Mouse (Mus musculus): ENCODE results near the gene Cdc6. TPM values are rescaled to one million over a fixed set of nuclear protein-coding genes. Genes with fewer than 3 reads are reported as not detected.

The Cdc6 gene
- total RNA-seq, 2 experiments from 2014 or later, result 43.5 to 47.8 TPM

DNA sequence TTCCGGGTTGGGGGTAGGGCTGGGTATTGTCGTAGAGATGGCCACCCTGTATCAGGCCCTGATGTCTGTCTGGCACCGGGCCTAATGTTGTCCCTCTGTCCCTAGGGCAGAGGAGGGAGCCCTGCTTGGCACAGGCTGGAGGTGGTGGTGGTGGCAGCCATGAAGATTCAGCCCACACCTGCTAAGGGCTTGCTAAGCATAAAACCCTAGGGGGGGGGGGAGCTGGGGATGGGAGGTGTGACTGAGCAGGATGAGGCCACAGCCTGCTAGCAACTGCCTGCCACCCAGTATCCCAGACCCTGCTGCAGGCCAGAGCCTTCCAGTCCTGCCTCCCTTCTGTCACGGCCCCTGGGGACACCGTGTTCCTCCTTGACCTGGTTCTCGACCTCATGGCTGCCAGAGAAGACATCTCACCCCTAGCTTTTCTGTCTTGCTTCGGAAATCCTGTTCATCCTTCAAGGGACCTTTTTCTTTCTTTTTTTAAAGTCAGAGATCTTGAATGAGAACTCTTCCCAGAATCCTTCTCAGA lies 48.2 kb downstream of the Cdc6 start:
- ATAC-seq (replicated peaks; ENCODE audit: poor library complexity, severe bottlenecking), result no peak

GRCm38 (mm10) chr11:98956340-98956739 lies 48.7 kb downstream of the Cdc6 start:
- ATAC-seq (replicated peaks; ENCODE audit: poor library complexity, severe bottlenecking), result no peak

- peak; percentile 66 for ATAC-seq (replicated peaks; ENCODE audit: poor library complexity, severe bottlenecking)
Observed at GRCm38 (mm10) chr11:98959437-98960312, 52.1 kb downstream of the Cdc6 start.

- ATAC-seq (replicated peaks; ENCODE audit: poor library complexity, severe bottlenecking), result peak; percentile 17
Observed at GRCm38 (mm10) chr11:98960313-98960906, 52.8 kb downstream of the Cdc6 start.

GRCm38 (mm10) chr11:98961051-98961592 lies 53.5 kb downstream of the Cdc6 start:
- no peak for ATAC-seq (replicated peaks; ENCODE audit: poor library complexity, severe bottlenecking)

- no peak for ATAC-seq (replicated peaks; ENCODE audit: poor library complexity, severe bottlenecking)
Observed at GRCm38 (mm10) chr11:98961766-98962165, 54.2 kb downstream of the Cdc6 start.

GRCm38 (mm10) chr11:98962421-98963095 lies 55.0 kb downstream of the Cdc6 start:
- no peak for ATAC-seq (replicated peaks; ENCODE audit: poor library complexity, severe bottlenecking)

DNA sequence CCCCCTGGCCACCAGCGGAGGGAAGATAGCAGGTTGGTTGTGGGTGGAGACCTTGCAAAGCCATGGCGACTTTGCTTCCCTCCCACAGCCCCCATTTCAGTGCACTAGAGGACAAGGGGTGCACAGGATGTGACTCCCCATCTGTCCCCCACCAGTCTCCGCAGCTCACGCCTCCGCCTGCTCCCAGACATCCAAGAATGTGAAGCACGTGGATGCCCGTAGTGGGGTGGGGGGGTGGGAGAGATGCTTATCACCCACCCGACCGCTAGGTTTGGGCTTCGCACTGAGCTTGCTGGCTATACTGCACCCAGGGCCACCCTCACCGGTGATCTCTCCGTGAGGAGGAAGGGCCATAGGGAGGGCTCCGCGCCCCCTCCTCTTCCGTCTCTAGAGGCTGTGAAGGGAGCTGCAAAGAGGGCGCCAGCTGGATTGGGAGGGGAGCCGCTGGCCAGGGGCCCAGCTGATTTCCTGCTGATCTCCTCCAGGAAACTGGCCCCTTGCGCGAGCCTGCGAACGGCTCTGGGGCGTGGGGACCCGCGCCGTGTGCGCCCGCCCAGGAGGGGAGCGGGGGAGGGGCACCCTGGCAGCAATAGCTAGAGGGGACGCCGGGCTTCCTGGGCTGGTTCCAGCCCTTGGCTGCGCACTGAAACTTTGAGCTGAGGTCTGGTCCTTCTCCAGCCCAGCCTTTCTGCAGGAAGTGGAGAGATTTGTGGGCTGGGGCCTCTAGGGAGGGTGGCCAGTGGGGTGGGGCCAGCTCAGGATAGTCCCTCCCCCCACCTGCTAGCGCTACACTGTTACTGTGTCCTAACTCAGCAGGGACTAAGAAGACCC lies 55.8 kb downstream of the Cdc6 start:
- ATAC-seq (replicated peaks; ENCODE audit: poor library complexity, severe bottlenecking), result peak; percentile 54

GRCm38 (mm10) chr11:98964201-98964615 lies 56.6 kb downstream of the Cdc6 start:
- no peak for ATAC-seq (replicated peaks; ENCODE audit: poor library complexity, severe bottlenecking)

- no peak for ATAC-seq (replicated peaks; ENCODE audit: poor library complexity, severe bottlenecking)
Observed at GRCm38 (mm10) chr11:98964616-98965415, 57.2 kb downstream of the Cdc6 start.

DNA sequence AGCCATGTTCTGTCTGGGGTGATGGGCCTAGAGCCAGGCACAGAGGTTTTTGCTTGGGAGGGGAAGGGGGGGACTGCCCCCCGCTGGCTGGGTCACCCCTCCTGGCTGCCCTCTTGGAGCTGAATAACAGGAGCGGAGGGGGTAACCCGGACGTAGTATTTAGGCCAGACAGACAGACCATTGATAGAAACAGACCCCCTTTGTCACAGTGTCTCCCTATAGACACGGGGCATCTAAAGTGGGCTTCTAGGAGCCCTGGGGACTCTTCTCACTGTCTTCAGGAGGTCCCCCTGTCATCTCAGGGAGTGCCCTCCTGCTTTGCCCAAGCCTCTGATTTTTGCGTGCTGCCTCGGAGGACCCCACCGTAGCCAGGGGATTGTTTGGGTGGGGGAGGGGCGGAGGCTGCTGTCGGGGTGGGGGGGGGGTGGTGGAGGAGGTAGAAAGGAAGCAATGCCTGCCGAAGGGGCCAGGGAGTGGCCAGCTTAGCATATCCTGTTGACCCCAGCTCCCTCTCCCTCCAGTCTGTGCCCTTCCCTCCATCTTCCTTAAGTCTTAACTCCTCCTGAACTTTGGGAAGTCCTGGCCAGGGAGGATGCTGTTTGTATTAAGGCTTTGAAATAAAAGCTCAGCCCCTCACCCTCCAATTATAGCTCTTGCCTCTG lies 57.9 kb downstream of the Cdc6 start:
- ATAC-seq (replicated peaks; ENCODE audit: poor library complexity, severe bottlenecking), result no peak

GRCm38 (mm10) chr11:98966499-98967141 lies 59.0 kb downstream of the Cdc6 start:
- no peak for ATAC-seq (replicated peaks; ENCODE audit: poor library complexity, severe bottlenecking)

- ATAC-seq (replicated peaks; ENCODE audit: poor library complexity, severe bottlenecking), result no peak
Observed at GRCm38 (mm10) chr11:98968079-98968478, 60.5 kb downstream of the Cdc6 start.

DNA sequence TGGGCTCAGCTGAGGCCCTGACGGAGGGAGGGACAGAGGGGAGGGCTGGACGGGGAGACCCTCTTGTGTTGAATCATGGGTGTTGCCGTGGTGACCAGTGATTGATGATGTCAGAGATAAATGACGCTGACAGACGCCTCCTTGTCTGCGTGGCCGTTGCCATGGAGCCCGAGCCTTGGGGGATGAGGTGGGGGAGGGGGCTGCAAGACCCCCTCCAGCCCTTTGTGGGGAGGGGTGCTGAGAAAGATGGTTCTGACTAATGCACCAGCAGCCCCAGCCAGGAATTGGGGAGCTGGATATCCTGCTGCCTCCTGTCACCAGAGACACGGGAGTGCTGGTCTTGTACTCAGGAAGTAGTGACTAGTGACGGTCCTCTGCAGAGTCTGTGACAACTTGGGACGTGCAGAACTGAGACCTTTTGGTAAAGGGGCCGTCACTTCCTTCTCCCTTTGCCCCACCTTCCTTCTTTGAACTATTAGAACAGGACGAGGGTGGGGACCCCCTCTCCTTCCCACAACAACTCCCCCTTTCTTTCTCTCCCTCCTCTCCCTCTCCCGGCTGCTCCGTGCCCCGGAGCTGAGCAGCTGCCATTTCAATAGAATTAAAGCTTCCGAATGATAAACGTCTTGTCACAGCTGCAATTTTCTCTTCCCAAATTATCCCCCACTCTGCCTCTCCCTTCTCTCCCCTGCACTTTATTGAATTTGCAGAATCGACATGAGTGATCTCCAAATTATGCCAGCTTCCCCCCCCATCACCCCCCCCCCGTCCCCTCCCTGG lies 61.3 kb downstream of the Cdc6 start:
- ATAC-seq (replicated peaks; ENCODE audit: poor library complexity, severe bottlenecking), result peak; percentile 65

- no peak for ATAC-seq (replicated peaks; ENCODE audit: poor library complexity, severe bottlenecking)
Observed at GRCm38 (mm10) chr11:98969496-98969927, 61.9 kb downstream of the Cdc6 start.

- ATAC-seq (replicated peaks; ENCODE audit: poor library complexity, severe bottlenecking), result no peak
Observed at GRCm38 (mm10) chr11:98970191-98970925, 62.8 kb downstream of the Cdc6 start.
